Mouse (Mus musculus) lung, postnatal 0 days (tissue): ENCODE measurements around the gene Scamp4. TPM values are rescaled to one million over a fixed set of nuclear protein-coding genes. Genes with fewer than 3 reads are reported as not detected.

Experiments used
- ATAC-seq: fragments of 200-750 bp; cut with Nextera tagmentation; 2 replicates; pipeline ENCODE4 v1.8.0; 2017; ENCODE audit warnings: moderate library complexity
- DNase-seq: peaks from one replicate; pipeline ENCODE4 v3.0.0-alpha.2; 2016; ENCODE audit warnings: low spot score
- H3K27ac ChIP-seq: fragments of 300-500 bp; sonication (generic); 2 replicates; pipeline ENCODE4 v1.5.1; 2014; ENCODE audit warnings: antibody characterized with exemption, mild to moderate bottlenecking, low read length, mixed read lengths
- H3K27me3 ChIP-seq: fragments of 300-500 bp; sonication (generic); replicated peaks from 2 replicates; pipeline ENCODE4 v1.6.1; 2014; ENCODE audit warnings: low read length, mixed read lengths; ENCODE audit not compliant: insufficient read depth
- H3K36me3 ChIP-seq: fragments of 300-500 bp; sonication (generic); 2 replicates; pipeline ENCODE4 v1.6.1; 2014; ENCODE audit warnings: low read length, mixed read lengths; ENCODE audit not compliant: insufficient read depth
- H3K4me1 ChIP-seq: fragments of 300-500 bp; sonication (generic); 2 replicates; pipeline ENCODE4 v1.6.1; 2014; ENCODE audit warnings: antibody characterized with exemption, low read depth, low read length, mixed read lengths; ENCODE audit not compliant: insufficient read depth
- H3K4me2 ChIP-seq: fragments of 300-500 bp; sonication (generic); replicated peaks from 2 replicates; pipeline ENCODE4 v1.6.1; 2014; ENCODE audit warnings: low read depth, mild to moderate bottlenecking, low read length, moderate library complexity, mixed read lengths
- H3K4me3 ChIP-seq: fragments of 300-500 bp; sonication (generic); 2 replicates; pipeline ENCODE4 v1.5.1; 2014; ENCODE audit warnings: low read depth, low read length
- H3K9ac ChIP-seq: fragments of 300-500 bp; sonication (generic); replicated peaks from 2 replicates; pipeline ENCODE4 v1.6.1; 2014; ENCODE audit warnings: low read depth, mild to moderate bottlenecking
- H3K9me3 ChIP-seq: fragments of 300-500 bp; sonication (generic); 2 replicates; pipeline ENCODE4 v1.6.1; 2016; ENCODE audit warnings: low read length, mixed read lengths
- CTCF ChIP-seq: IDR thresholded peaks from 2 replicates; pipeline ENCODE4 v1.5.1; 2016; ENCODE audit warnings: antibody characterized with exemption, mild to moderate bottlenecking
- EP300 ChIP-seq: IDR thresholded peaks from 2 replicates; pipeline ENCODE4 v1.6.1; 2016; ENCODE audit warnings: antibody characterized with exemption, mild to moderate bottlenecking, control low read depth
- WGBS: fragments of 180-500 bp; shearing (Covaris S2); extraction: QIAGEN DNeasy Blood & Tissue Kit; methylation state at CpG from one replicate; pipeline ENCODE4 v1.1.7; 2014; 5-methylcytosine and 5-hydroxymethylcytosine counted together
- polyA plus RNA-seq: library from polyadenylated mRNA; unstranded; fragments of >200 nt; fragmentation: Nextera tagmentation; extraction: Ambion mirVana; gene quantifications from 2 replicates; pipeline ENCODE4 v1.2.1, GENCODE M21; 2015

Gene Scamp4
- polyA plus RNA-seq, 1 experiment from 2014 or later, result 56.9 TPM

DNA sequence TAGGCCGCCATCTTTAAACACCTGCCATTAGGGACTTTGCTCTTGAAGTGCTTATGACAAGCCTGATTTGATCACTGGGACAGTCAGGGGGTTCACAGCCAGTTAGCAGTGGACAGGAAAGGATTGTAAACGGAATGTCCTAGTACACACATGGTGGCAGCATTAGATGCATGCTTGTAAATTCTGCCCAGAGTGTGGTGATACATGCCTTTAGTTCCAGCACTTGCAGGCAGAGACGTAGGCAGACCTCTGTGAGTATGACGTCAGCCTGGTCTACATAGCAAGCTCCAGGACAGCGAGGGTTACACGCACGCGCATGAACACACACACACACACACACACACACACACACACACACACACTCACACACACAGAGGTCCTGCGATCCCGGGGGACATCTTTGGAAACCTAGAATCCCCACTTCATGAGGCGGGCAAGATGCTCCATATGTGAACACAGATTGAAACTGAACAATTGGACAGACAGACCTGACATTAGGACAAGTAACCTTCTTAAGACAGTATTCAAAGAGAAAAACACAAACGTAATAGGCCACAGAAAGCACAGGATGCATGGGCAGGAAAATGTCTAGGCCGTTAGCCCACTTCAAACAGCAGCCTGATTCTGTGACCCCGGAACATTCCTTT is 55.6 kb downstream of the Scamp4 start:
- Histone ChIP-seq H3K27me3 (no peaks in the 10 kb centered on the region), H3K27ac (no peak overlapping the region), H3K4me3 (no peak overlapping the region), H3K4me2 (no peak overlapping the region), H3K9me3 (no peaks in the 10 kb centered on the region), H3K9ac (no peak overlapping the region), H3K4me1 (peaks cover 8% of the 10 kb centered on the region; the same call in 1 of the 2 replicates), H3K36me3 (no peaks in the 10 kb centered on the region)
- ATAC-seq (no peak), DNase-seq (no peak)
- WGBS, result 88% methylated on average over 14 of the region's 14 CpGs
- TF ChIP-seq EP300, result no peak
- TF ChIP-seq CTCF, result no peak

GRCm38 (mm10) chr10:80658841-80659202 is 56.1 kb downstream of the Scamp4 start:
- 60% methylated on average over 4 of the region's 4 CpGs for WGBS
- Histone ChIP-seq H3K9me3 (no peaks in the 10 kb centered on the region), H3K9ac (no peak overlapping the region), H3K36me3 (no peaks in the 10 kb centered on the region), H3K4me3 (no peak overlapping the region), H3K4me1 (peaks cover 12% of the 10 kb centered on the region; the same call in 1 of the 2 replicates), H3K27ac (no peak overlapping the region), H3K27me3 (no peaks in the 10 kb centered on the region), H3K4me2 (no peak overlapping the region)
- no peak for TF ChIP-seq EP300
- TF ChIP-seq CTCF, result no peak
- ATAC-seq (no peak), DNase-seq (no peak)

- Histone ChIP-seq H3K4me2 (peak overlapping the region; percentile 39), H3K4me1 (peaks cover 16% of the 10 kb centered on the region; the same call in 1 of the 2 replicates), H3K9ac (no peak overlapping the region), H3K27me3 (no peaks in the 10 kb centered on the region), H3K9me3 (no peaks in the 10 kb centered on the region), H3K27ac (no peak overlapping the region), H3K36me3 (no peaks in the 10 kb centered on the region), H3K4me3 (peak overlapping the region; percentile 14; the same call in 1 of the 2 replicates)
- TF ChIP-seq EP300 (no peak), CTCF (peak; percentile 78)
- 9% methylated on average over 10 of the region's 10 CpGs for WGBS
- DNase-seq (peak; percentile 85), ATAC-seq (no peak)
Measured at GRCm38 (mm10) chr10:80659213-80659612, 56.5 kb downstream of the Scamp4 start.

GRCm38 (mm10) chr10:80661149-80661548 is 58.5 kb downstream of the Scamp4 start:
- Histone ChIP-seq H3K4me3 (no peak overlapping the region), H3K4me1 (peaks cover 22% of the 10 kb centered on the region; the same call in 1 of the 2 replicates), H3K27ac (no peak overlapping the region; the same call in 1 of the 2 replicates), H3K9ac (no peak overlapping the region), H3K27me3 (no peaks in the 10 kb centered on the region), H3K4me2 (no peak overlapping the region), H3K9me3 (no peaks in the 10 kb centered on the region), H3K36me3 (no peaks in the 10 kb centered on the region)
- TF ChIP-seq EP300 (peak; percentile 57), CTCF (peak; percentile 83)
- 25% methylated on average over 5 of the region's 5 CpGs for WGBS
- DNase-seq (peak; percentile 72), ATAC-seq (no peak)

GRCm38 (mm10) chr10:80663485-80664196 is 61.0 kb downstream of the Scamp4 start:
- no peak overlapping the region for H3K9ac ChIP-seq
- TF ChIP-seq CTCF (no peak), EP300 (no peak)
- no peak for ATAC-seq
- H3K27me3 ChIP-seq, result no peaks in the 10 kb centered on the region
- peak overlapping the region; percentile 94 for H3K27ac ChIP-seq
- peaks cover 23% of the 10 kb centered on the region; the same call in 1 of the 2 replicates for H3K4me1 ChIP-seq
- peak; percentile 42 for DNase-seq
- H3K4me3 ChIP-seq, result no peak overlapping the region
- WGBS, result 24% methylated on average over 5 of the region's 5 CpGs
- H3K36me3 ChIP-seq, result peaks cover 22% of the 10 kb centered on the region
- H3K9me3 ChIP-seq, result no peaks in the 10 kb centered on the region
- no peak overlapping the region for H3K4me2 ChIP-seq

GRCm38 (mm10) chr10:80664197-80665015 is 61.7 kb downstream of the Scamp4 start:
- peak; percentile 34 for TF ChIP-seq CTCF
- peak; percentile 91 for TF ChIP-seq EP300
- 6% methylated on average over 16 of the region's 16 CpGs for WGBS
- Histone ChIP-seq H3K36me3 (peaks cover 30% of the 10 kb centered on the region), H3K27ac (peak overlapping the region; percentile 94), H3K9ac (no peak overlapping the region), H3K27me3 (no peaks in the 10 kb centered on the region), H3K4me1 (peaks cover 23% of the 10 kb centered on the region; the same call in 1 of the 2 replicates), H3K9me3 (no peaks in the 10 kb centered on the region), H3K4me3 (peak overlapping the region; percentile 8; the same call in 1 of the 2 replicates), H3K4me2 (peak overlapping the region; percentile 33)
- ATAC-seq (peak; percentile 92), DNase-seq (peak; percentile 97)
